Mouse (Mus musculus) granulocyte monocyte progenitor cell, adult 5-6 weeks (primary cell): Measurements from ENCODE around the gene B3galt5. TPM values are rescaled to one million over a fixed set of nuclear protein-coding genes. Genes with fewer than 3 reads are reported as not detected.
A peak's percentile ranks its signal among the peaks of the same experiment; 100 is the strongest.
"Not testable (repeated sequence)": the region's sequence is repeated elsewhere in the genome, so short reads cannot be mapped to it uniquely, and the experiment has no call there.

Experiments used
- ATAC-seq: replicated peaks from 2 replicates; pipeline ENCODE4 v1.8.0; 2016; ENCODE audit warnings: mild to moderate bottlenecking, moderate TSS enrichment, inconsistent platforms; ENCODE audit not compliant: poor library complexity, severe bottlenecking
- total RNA-seq, 2 experiments: library from RNA; stranded (forward) in 1 of 2; stranded (reverse) in 1 of 2; fragments of 200-712, 200-1000 nt in 1 of 2; fragments of >200 nt in 1 of 2; fragmentation: Nextera tagmentation in 1 of 2; gene quantifications; 2 replicates each; pipeline ENCODE4 v1.2.3; 2014 to 2017

The B3galt5 gene
- total RNA-seq, 2 experiments from 2014 or later = 0.21 to 4.3 TPM

- not testable (repeated sequence) for ATAC-seq
These were observed 91.7 kb downstream of the B3galt5 start for GRCm38 (mm10) chr16:96327251-96327650.

- no peak for ATAC-seq
These were observed 104.0 kb downstream of the B3galt5 start for GRCm38 (mm10) chr16:96339570-96339969.

- ATAC-seq = 0 out of 2 replicates have a peak, but pooled peaks have one; percentile 28
These were observed 105.7 kb downstream of the B3galt5 start for GRCm38 (mm10) chr16:96341269-96341668.

GRCm38 (mm10) chr16:96341945-96342344 is 106.3 kb downstream of the B3galt5 start:
- ATAC-seq = no peak

GRCm38 (mm10) chr16:96345117-96345516 is 109.5 kb downstream of the B3galt5 start:
- ATAC-seq = peak; percentile 95

DNA sequence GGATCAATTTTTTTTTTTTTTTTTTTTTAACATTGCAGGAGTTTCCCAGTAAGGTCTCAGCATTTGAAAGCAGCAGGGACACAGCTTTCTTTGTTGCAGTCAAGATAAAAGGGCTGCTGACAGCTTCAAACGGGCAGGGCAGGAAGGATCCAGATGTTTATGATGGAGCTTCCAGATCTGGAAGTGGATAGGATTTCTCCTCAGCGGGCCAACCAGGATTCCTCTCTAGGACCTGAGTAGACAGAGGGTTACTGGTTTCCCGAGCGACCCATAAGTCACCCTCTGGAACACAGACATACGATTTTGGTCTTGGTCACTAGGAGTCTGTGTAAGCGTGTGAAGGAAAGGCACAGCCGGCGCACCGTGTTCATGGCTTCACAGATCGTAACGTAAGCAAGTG is 112.5 kb downstream of the B3galt5 start:
- no peak for ATAC-seq

- no peak for ATAC-seq
These were observed 113.2 kb downstream of the B3galt5 start for GRCm38 (mm10) chr16:96348766-96349165.

GRCm38 (mm10) chr16:96351520-96351919 is 115.9 kb downstream of the B3galt5 start:
- ATAC-seq = peak; percentile 64

GRCm38 (mm10) chr16:96353296-96353896 is 117.8 kb downstream of the B3galt5 start:
- no peak for ATAC-seq

GRCm38 (mm10) chr16:96353996-96354395 is 118.4 kb downstream of the B3galt5 start:
- peak; percentile 20; the same call in 1 of the 2 replicates for ATAC-seq

DNA sequence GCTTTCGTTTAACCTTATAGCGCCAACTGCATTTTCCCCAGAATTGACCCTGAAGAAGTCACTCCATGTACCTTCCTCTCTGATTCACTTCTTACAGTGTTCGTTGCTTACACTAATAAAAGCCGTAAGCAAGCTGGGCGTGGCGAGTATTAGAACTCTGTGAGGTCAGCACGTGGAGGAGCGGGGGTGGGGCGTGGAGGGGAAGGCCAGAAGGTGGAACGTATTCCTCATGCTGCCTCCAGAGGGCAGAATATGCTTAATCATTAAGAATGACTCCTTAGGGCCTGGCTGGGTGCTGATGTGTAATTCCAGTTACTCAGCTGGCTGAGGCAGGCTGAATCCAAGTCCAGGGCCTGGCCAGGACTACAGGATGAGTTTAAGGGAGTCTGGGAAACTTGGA is 122.3 kb downstream of the B3galt5 start:
- ATAC-seq = peak; percentile 99

GRCm38 (mm10) chr16:96361305-96362124 is 125.9 kb downstream of the B3galt5 start:
- no peak for ATAC-seq

GRCm38 (mm10) chr16:96362873-96363272 is 127.3 kb downstream of the B3galt5 start:
- ATAC-seq = no peak

DNA sequence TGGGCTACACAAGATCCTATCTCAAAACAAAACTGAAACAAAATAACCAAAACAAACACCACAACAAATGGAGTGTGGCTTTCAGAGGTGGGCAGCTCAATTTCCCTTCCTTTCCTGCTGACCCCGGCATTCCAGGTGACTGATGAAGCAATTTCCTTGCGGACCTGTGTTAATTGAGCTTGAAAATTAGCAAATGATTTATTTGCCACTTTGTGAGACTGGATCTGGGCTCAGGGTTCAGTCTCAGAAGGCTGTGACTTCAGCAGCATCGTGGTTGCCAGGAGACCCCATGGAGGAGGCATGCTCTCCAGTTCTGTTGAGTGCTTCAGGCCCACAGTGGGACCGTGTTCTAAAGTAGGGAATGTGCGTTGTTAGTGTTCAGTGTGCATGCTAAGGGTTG is 127.7 kb downstream of the B3galt5 start:
- ATAC-seq = no peak

DNA sequence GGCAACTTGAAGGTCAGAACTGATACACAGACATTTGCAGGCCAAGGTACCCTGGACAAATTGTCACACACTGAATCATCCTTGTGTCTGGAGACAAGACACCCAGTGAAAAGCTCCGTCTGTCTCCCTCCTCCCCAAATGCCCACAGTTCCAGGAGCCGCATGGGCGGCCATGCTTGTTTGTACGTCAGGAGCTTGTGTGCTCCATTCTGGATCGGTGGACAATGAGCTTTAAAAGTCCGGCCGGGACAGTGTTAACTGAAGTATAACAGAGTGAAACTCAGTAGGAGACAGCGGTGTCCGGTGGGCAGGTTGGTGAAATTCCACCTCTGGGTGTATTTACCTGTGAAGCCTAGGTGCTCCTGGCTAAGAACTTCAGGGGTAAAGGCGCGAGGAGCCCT is 129.3 kb downstream of the B3galt5 start:
- no peak for ATAC-seq

Other genes starting within 250 kb of the B3galt5 start
- gene Psmg1, start 244.8 kb upstream of the B3galt5 start, total RNA-seq (2014; fragmentation: Nextera tagmentation) = 53.2 and 68.7 TPM in 2 replicates
- 71.9 and 94.4 TPM in 2 replicates for gene Psmg1, start 244.8 kb upstream of the B3galt5 start, total RNA-seq (2017)
- 44.6 and 57.6 TPM in 2 replicates for gene Brwd1, start 153.3 kb upstream of the B3galt5 start, total RNA-seq (2014; fragmentation: Nextera tagmentation)
- gene Brwd1, start 153.3 kb upstream of the B3galt5 start, total RNA-seq (2017) = 37.2 and 41.7 TPM in 2 replicates
- gene Hmgn1, start 108.1 kb upstream of the B3galt5 start, total RNA-seq (2014; fragmentation: Nextera tagmentation) = 112 and 114 TPM in 2 replicates
- 92.2 and 128 TPM in 2 replicates for gene Hmgn1, start 108.1 kb upstream of the B3galt5 start, total RNA-seq (2017)
- 8.8 and 14.0 TPM in 2 replicates for gene Wrb, start 90.4 kb upstream of the B3galt5 start, total RNA-seq (2014; fragmentation: Nextera tagmentation)
- 14.1 and 17.4 TPM in 2 replicates for gene Wrb, start 90.4 kb upstream of the B3galt5 start, total RNA-seq (2017)
- not detected in 2 replicates for gene Lca5l, start 43.5 kb upstream of the B3galt5 start, total RNA-seq (2014; fragmentation: Nextera tagmentation)
- not detected in 2 replicates for gene Lca5l, start 43.5 kb upstream of the B3galt5 start, total RNA-seq (2017)
- not detected in 2 replicates for gene Sh3bgr, start 35.4 kb upstream of the B3galt5 start, total RNA-seq (2014; fragmentation: Nextera tagmentation)
- gene Sh3bgr, start 35.4 kb upstream of the B3galt5 start, total RNA-seq (2017) = not detected in 2 replicates
- gene Itgb2l, start 207.8 kb downstream of the B3galt5 start, total RNA-seq (2014; fragmentation: Nextera tagmentation) = 0.60 and 2.8 TPM in 2 replicates
- gene Itgb2l, start 207.8 kb downstream of the B3galt5 start, total RNA-seq (2017) = 5.6 and 5.7 TPM in 2 replicates
- not detected in 2 replicates for gene Pcp4, start 231.8 kb downstream of the B3galt5 start, total RNA-seq (2014; fragmentation: Nextera tagmentation)
- gene Pcp4, start 231.8 kb downstream of the B3galt5 start, total RNA-seq (2017) = not detected in 2 replicates